Mouse (Mus musculus): ENCODE results near the gene Nfkb1.

Nfkb1 gene

DNA sequence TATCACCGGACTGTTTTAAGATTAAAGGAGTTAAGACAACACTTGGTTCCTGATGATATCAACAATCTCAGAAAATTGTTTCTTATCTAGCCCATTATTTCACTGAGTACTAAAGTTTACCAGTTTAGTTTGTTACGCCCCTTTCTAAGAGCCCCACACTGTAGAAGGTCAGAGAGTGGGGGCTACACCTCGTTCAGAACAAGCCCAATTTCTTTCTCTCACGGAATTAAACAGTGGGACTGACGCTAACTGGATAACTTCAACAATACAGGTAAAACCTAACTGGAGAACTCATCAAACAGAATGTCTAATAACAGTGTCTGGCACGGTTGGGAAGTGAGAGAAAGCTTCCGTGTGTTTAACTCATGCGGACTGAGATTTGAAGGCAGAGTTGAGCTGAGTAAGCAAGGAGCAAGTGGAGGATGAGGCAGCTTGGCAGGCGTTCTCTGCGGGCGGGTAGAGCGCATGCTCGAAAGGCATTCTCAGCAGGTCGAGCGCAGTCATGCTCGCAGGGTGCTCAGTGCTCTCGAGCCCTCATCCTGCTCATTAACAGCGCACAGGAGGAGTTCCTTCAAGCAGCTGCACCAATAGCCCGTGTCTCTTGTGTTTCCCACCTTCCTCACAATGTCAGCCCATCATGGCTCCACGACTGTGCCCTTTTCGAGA lies 60.8 kb downstream of the Nfkb1 start:
- no peak for DNase-seq (ENCODE audit: low read depth)

DNA sequence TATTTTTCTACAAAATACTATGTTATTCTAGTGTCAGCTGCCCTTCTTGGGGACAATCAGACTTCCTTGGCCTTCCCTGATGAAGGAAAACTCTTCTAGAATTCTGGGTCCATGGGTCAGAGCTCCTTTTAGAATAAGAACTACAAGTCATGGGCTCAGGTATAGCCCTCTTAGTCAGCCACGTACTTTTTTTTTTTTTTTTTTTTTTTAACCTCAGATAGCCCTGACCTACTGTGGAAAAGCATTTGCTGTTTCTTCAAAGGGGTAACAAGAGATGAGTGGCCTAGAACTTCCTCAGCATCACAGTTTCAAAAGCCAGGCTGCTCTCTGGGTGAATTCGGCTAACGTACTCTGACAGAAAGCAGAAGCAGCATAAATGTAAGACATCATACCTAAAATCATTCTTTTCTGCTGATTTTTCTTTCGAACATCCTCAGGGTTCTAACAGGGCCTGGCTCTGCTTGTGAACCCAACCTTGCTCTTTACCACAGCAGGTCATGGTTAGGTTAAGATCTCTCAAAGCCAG lies 61.5 kb downstream of the Nfkb1 start:
- no peak for DNase-seq (ENCODE audit: low read depth)

DNA sequence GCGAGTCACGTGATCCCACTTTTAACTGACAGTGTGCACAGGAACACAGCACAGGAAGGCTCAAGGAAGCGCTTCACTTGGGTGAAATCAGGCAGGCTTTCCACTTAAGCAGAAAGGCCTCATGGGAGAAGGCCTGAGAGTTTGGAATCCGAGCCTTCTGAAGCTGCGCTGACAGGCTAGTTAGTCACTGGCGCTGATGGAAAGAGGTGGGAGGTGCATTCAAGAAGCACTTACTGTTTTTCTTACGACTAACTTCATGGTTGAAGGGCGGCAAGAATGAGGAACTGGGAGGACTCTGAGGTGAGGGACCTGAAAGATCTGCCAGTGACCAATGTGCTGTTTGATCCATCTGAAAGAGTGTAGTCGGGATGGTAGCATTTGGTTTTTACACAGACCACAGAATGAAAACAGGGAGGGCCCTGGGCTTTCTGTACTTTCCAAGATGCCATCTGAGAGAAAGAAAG lies 62.6 kb downstream of the Nfkb1 start:
- no peak for DNase-seq (ENCODE audit: low read depth)

DNA sequence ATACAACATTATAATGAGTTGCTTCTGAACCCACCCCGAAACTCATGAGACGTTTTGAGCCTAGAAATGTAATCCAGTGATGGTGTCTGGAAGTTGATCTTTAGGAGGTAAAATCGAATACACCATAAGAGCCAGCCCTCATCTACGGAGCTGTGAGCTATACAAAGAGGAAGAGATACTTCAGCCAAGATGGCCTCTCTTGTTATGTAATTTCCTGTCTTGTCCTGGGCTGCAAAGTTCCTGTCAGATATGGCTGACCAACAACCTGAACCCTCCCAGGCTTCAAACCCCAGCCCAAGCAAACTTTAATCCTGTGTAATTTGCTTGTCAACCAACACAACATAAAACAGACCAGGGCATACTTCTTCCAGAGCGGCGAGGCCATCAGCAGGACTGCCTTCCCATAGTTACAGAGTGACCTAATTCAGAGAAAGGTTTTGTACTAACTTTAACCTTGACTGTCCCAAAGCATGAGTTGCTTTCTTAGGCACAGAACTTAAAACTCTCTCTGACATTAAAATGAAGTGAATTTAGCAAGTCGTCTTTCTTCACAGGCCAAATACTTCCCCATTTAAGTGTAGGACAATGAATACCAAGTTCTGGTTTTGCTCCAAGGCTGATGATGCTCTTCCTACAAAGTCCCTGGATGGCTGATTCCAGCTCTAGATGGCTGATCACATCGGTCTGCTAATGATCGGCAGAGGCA lies 63.2 kb downstream of the Nfkb1 start:
- DNase-seq (ENCODE audit: low read depth): no peak

DNA sequence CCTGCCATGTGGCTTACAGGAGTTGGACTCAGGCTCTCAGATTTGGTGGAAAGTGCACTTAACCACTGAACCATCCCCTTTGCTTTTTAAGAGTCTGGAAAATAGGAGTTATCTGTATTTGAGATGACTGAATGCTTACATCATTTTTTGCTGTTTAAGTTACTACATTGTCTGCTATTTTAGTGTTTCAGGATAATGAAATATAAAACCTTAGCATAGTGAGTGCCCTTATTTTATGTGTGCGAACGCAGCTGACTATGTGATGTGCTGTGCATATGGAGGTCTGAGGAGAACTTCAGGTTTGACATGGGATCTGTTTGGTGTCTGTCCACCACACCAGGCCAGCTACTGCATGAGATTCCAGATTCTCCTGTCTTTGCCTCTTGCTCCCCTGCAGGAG lies 66.1 kb downstream of the Nfkb1 start:
- no peak for DNase-seq (ENCODE audit: low read depth)

DNA sequence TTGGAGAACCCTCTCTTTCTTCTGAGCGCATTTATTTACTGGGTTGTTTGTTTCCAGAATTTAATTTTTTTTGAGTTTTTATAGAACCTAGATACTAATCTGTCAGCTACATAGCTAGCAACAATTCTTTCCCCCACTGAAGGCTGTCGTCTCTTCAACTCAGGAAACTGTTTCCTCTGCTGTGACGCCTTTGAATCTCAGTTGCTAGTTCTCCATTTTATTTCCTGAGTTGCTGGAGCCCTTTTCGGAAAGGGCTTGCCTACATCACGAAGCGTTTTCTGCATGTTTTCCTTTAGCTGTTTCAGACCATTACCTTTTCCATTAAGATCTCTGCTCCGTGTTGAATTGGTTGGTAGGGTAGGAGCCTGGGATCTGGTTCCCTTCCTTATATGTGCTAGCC lies 74.6 kb downstream of the Nfkb1 start:
- DNase-seq (ENCODE audit: low read depth): no peak

DNA sequence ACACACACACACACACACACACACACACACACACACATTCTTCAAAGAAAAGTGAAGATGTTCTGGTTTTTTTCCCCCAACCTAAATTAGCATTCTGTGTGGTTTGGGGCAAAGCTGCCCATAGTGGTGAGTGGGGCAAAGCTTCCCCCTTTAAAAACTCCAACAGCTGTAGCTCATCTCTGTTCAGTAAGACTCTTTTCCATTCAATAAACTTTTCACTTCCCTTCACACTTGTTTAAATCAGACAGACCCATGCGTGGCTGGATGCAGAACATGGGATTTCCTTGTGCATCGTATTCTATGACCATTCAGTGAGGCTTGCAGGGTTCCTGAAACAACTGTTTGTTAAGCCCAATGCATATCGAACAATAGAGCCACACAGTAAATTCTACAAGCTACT lies 77.0 kb downstream of the Nfkb1 start:
- no peak for DNase-seq (ENCODE audit: low read depth)

DNA sequence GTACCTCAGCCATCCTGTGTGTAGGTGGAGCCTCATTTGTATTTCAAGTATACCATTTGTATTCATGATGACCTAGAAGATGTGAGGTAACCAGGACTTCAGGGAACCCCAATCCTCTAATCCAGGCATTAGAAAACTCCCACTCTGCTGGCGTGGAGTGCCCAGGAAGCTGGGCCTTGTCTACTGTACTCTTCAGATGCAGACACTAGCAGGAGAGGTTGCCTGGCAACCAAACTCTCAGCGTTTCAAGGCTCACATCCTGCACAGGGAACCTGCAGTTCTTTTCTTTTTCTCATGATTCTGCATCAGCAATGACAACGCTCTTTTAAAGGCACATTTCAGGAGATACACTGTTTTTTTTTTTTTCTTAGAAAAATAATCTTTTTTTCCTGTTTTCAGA lies 81.1 kb downstream of the Nfkb1 start:
- DNase-seq (ENCODE audit: low read depth): no peak

DNA sequence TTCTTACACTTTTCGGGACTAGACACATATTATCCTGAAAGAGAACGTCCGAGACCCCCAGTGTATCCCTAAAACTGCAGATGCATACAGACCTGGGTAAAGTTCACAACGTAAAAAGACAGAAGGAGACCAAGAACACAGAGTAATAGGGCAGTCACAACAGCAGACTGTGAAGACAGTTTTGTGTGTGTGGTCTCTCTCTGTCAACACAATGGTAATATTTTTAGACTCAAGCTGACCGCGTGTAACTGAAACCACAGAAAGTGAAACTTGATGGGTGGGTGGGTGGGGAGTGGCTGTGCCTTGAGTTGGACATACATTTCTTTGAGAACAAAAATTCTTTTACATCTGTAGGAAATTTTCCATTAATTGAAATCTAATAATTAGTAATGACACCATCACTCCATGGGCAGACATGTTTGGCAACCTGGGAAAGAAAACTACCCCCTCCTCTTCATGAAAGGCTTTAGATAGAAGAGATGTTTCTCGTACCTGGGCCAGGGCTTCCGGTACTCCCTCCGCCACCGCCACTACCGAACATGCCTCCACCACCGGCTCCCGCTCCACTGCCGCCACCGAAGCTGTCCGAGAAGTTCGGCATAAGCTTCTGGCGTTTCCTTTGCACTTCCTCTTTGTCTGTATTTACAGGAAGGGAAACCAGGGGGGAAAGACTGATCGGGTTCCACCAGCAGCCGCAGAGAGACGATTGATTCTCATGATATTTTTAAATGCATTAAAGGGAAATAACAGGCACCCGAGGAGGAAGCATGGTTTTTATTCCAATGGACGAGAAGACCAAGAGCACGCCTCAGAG lies 83.5 kb downstream of the Nfkb1 start:
- no peak for DNase-seq (ENCODE audit: low read depth)

DNA sequence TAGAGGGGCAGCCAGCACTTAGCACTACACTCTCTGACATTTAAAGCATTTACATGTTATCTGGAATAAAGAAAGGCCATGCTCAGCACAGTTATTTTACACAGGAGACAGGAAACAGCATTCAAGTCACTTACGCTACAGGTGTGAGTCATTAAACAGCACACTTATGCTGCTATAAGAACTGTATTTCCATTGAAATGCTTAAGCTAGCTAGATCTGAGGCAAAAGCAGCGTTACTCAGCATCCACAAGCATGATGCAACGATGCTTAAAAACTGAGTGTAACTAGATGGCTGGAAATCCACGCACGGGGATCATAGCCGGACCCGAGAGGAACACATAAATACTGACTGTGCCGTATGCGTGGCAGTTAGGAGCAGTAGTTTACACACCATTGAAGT lies 84.3 kb downstream of the Nfkb1 start:
- DNase-seq (ENCODE audit: low read depth): no peak

DNA sequence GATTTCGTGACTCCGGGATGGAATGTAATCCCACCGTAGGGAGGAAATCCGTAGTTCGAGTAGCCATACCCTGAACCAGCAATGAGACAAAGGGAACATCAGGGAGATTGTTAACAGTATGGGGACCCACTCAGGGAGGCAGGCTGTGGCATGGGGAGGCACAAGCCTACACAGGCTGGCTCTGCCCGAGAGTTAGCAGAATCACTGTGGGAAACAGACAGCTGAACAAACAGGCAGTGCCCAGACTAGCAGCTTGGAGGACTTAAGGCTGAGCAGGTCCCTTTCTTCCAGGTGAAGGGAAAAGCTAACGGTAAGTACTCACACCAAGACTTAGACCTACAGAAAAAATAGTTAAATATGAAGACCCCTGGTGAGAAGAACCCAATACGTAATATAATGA lies 84.8 kb downstream of the Nfkb1 start:
- no peak for DNase-seq (ENCODE audit: low read depth)

DNA sequence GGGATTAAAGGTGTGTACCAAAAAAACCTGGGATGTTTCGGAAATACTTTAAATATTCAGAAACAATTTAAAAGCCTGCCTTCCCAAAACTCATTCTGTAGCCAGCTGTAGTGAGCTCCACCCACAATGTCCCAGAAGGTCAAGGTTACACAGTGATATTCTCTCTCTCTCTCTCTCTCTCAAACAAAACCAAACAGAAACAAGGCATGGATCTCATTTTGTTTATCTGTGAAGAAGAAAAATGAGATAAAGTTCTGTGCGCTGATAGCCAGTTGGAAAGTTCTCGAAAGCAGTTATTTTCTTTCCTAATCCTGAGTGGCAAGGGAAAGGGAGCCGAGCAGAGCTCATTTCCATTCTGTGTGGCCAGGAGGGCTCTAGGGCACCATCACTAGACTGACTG lies 85.9 kb downstream of the Nfkb1 start:
- DNase-seq (ENCODE audit: low read depth): no peak

DNA sequence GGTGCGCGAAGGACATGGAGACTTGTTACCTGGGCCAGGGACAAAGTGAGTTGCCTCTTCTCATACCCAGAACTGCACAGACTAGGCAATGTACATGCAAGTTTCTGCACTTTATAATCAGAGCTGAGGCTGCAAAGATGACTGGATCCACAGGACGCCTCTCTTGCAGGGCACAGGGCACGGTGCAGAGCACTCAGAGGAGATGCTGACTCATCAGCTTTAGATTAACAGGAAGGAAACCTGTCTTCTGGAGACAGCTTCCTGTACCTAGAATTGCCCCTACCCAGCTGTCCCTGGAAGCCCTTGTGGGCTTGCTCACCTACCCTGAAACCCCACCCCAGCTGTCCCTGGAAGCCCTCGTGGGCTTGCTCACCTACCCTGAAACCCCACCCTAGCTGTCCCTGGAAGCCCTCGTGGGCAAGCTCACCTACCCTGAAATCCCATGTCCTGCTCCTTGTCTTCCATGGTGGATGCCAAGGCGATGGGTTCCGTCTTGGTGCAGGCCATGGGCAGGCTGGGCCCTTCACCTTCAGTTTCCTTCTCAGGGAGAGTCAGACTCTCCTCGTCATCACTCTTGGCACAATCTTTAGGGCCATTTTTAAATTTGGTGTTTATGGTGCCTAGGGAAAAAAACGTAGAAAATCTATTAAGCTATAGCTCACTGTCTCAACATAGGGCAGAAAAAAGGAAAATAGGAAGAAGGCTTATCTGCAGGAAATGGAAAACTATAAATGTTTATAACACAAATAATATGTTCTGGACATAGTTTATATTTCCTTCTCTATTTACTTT lies 86.5 kb downstream of the Nfkb1 start:
- no peak for DNase-seq (ENCODE audit: low read depth)

DNA sequence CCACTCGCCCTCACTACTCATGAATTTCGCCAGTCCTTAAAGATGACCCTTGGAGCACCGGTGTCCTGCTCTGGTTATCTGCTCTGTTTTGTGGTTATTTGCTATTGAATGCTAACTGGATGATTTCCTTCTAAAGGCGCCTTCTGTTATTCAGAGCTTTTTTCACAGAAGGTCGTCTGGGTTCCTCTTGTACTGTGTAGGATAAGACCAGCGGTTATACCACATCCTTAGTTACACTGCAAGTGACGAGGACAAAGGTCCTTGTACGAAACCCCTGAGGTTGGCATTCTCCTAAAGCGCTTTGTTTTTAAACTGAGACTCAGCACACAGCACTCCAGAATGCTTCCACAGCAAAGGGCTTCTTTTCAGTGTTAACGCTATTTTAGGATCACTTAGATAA lies 88.6 kb downstream of the Nfkb1 start:
- no peak for DNase-seq (ENCODE audit: low read depth)

DNA sequence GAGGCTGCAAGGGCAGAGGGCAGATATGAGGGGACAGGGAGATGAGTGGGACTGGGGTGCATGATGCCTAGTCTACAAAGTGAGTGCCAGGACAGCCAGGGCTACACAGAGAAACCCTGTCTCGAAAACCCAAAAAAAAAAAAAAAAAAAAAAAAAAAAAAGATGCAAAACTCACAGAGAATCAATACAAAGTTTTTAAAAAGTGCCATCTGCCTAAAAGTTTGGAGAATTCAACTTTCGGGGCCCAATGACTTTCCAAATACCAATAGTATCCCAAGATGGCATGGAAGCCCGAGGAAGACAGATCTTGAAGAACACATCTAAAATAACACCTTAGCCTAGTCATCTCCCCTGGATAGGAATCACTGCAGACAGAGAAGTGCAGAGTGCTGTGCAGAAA lies 93.0 kb downstream of the Nfkb1 start:
- DNase-seq (ENCODE audit: low read depth): no peak

DNA sequence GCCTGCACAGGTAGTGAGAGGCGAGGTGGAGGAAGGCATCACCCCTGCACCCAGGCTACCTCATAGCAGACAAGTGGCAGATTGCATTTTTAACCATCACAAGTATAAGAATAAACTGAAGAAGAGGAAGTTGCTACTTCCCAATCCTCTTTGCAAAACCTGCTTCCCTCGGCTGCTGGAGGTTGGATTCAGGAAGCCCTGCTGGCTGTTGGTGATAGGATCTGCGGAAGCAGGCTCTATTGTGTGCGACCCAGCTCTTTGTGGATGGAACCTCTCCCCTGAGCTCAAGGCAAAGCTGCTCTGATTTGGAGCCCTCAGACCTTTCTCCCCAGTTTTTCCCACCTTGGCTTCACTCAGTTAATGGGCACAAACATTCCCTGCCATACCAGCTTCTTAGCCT lies 94.3 kb downstream of the Nfkb1 start:
- no peak for DNase-seq (ENCODE audit: low read depth)

DNA sequence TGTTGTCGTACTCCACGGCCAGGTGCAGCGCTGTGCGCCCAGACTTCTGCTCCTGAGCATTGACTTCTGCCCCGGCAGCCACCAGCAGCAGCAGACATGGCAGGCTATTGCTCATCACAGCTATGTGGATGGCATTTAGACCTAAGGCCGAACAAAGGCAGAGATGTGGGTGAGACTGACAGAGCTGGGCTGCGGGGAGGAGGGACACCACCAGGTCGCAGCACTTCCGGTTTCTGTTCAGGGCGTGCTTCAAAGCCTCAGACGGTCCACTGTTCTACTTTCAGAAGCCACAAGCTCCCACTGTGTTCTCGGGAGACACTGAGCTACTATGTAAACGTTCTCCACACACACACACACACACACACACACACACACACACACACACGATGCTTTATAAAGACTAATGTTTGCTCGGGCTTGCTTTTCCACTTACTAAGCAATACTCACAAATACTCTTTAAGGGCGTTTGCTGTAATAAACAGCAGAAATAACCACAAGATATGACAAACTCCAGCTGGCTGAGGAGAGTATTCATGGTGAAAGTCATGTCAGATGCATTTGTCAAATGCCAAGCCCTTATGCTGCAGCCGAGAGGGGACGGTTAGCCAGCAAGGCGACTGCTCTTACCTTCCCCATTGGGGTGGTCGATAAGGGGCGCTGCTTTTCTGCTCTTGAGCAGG lies 97.0 kb downstream of the Nfkb1 start:
- no peak for DNase-seq (ENCODE audit: low read depth)

DNA sequence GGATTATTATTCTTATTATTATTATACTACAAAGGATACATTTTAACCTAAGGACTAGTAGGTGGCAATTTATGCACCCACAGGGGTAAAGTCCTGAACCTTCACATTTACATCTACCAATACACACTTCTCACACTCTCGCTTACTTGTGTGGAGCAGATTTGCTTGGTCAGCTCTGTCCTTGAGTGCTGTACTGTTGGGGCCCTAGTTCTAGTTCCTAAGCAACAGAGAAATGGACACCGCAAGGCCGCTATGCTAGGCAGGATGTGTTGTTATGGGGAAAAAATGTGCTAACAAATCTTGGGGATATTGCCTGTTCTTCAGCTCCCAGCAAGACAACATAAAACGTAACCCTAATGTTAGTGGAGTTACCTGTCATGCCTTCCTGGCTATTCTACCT lies 99.3 kb downstream of the Nfkb1 start:
- no peak for DNase-seq (ENCODE audit: low read depth)

DNA sequence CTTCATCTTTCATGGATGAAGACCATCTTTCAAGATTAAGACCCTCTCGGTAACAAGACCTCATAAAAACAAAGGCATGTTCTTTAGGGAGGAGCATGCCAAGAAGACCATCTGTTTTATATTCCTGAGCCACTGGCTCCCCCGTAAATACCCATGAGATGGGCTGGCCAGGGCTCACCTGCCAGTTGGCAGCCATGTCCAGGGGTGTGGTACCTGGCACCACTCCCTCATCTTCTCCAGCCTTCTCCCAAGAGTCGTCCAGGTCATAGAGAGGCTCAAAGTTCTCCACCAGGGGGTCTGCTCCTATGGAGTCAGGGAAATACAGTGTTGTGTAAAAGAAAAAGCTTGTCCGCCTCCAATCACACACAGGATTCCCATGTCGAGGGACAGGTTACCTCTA lies 100.0 kb downstream of the Nfkb1 start:
- no peak for DNase-seq (ENCODE audit: low read depth)

DNA sequence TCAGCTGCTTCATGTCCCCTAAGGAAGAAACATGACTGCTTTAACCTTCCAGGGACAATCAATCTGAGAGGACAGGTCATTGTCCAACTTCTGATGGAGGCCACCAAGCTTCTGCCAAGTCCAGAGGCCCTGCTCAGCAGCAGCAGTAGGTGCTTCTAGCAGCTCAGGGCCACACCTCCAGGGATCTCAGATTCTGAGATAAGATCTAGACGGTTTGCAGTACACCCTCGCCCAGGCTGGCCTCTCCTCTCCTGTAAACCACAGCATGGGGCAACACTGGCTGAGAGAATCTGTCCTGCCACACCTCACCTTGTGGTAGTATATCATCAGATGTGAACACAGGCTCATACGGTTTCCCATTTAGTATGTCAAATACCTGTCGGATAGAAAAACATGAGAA lies 100.9 kb downstream of the Nfkb1 start:
- DNase-seq (ENCODE audit: low read depth): no peak

DNA sequence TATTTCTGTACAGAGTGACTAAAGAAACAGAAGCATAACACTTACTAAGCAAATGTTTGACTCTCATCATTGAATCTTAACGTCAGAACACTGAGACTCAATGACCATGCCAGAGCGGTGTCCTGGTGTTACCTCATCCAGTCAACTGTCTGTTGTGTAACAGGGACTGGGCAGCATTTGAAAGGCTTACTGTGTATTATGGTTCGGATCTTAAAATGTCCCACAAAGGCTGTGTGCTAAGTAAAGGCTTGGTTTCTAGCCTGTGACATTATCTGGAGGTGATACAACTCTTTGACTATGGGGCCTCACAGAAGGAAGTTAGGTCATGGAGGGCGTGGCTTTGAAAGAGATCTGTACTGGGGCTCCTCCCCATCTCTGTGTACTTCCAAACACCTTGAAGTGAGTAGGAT lies 104.9 kb downstream of the Nfkb1 start:
- no peak for DNase-seq (ENCODE audit: low read depth)

DNA sequence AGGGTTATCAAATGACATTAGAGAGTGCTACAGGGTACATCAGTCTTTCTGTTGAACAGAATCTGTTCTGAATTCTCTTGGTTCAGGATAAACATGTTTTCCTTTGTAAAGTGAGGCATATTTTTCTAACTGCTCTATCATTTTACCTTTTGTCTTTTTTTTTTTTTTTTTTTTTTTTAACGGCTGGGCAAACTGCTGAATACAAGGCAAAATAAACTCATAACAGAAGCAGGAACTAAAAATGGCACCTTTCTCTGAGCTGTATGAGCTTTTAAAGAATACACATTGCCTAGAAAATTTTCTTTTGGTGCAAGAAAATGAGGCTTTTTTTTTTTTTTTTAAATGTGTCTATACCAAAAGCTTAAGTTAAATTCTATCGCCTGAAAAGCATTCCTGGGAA lies 105.3 kb downstream of the Nfkb1 start:
- DNase-seq (ENCODE audit: low read depth): no peak

All from c-Kit-positive CD71-negative TER-119-negative erythroid progenitor cells, embryonic 14.5 days (primary cell).